Mouse (Mus musculus): ENCODE results near the gene Ldlrad3.

Ldlrad3 gene

GRCm38 (mm10) chr2:101997013-101997412 is 189.2 kb downstream of the Ldlrad3 start:
- no peak for DNase-seq

- DNase-seq, result no peak
Observed at GRCm38 (mm10) chr2:101992574-101993310, 193.4 kb downstream of the Ldlrad3 start.

- no peak for DNase-seq
Observed at GRCm38 (mm10) chr2:101991726-101992125, 194.5 kb downstream of the Ldlrad3 start.

GRCm38 (mm10) chr2:101986344-101987087 is 199.7 kb downstream of the Ldlrad3 start:
- DNase-seq, result no peak

- DNase-seq, result no peak
Observed at GRCm38 (mm10) chr2:101983853-101984543, 202.2 kb downstream of the Ldlrad3 start.

- peak; percentile 64 for DNase-seq
Observed at GRCm38 (mm10) chr2:101983082-101983852, 202.9 kb downstream of the Ldlrad3 start.

- DNase-seq, result no peak
Observed at GRCm38 (mm10) chr2:101981964-101982498, 204.2 kb downstream of the Ldlrad3 start.

- no peak for DNase-seq
Observed at GRCm38 (mm10) chr2:101981211-101981610, 205.0 kb downstream of the Ldlrad3 start.

GRCm38 (mm10) chr2:101980456-101980947 is 205.7 kb downstream of the Ldlrad3 start:
- no peak for DNase-seq

- DNase-seq, result peak; percentile 45
Observed at GRCm38 (mm10) chr2:101978534-101979525, 207.4 kb downstream of the Ldlrad3 start.

- no peak for DNase-seq
Observed at GRCm38 (mm10) chr2:101976399-101977064, 209.7 kb downstream of the Ldlrad3 start.

GRCm38 (mm10) chr2:101973810-101974209 is 212.4 kb downstream of the Ldlrad3 start:
- DNase-seq, result no peak

- no peak for DNase-seq
Observed at GRCm38 (mm10) chr2:101967601-101968000, 218.6 kb downstream of the Ldlrad3 start.

- DNase-seq, result no peak
Observed at GRCm38 (mm10) chr2:101967152-101967551, 219.0 kb downstream of the Ldlrad3 start.

- DNase-seq, result no peak
Observed at GRCm38 (mm10) chr2:101966017-101966416, 220.2 kb downstream of the Ldlrad3 start.

GRCm38 (mm10) chr2:101965515-101965914 is 220.7 kb downstream of the Ldlrad3 start:
- peak; percentile 7 for DNase-seq

- DNase-seq, result peak; percentile 47
Observed at GRCm38 (mm10) chr2:101963367-101963766, 222.8 kb downstream of the Ldlrad3 start.

GRCm38 (mm10) chr2:101962349-101962748 is 223.8 kb downstream of the Ldlrad3 start:
- DNase-seq, result no peak

- no peak for DNase-seq
Observed at GRCm38 (mm10) chr2:101961391-101961790, 224.8 kb downstream of the Ldlrad3 start.

GRCm38 (mm10) chr2:101960658-101961057 is 225.5 kb downstream of the Ldlrad3 start:
- no peak for DNase-seq

All from lung, postnatal 10 days (tissue).